Mouse (Mus musculus) intestine, postnatal 0 days (tissue): ENCODE measurements around the gene Sik1. TPM values are rescaled to one million over a fixed set of nuclear protein-coding genes. Genes with fewer than 3 reads are reported as not detected.

Source experiments
- ATAC-seq: fragments of 200-750 bp; cut with Nextera tagmentation; 2 replicates; pipeline ENCODE4 v1.8.0; 2017; ENCODE audit warnings: mild to moderate bottlenecking, moderate TSS enrichment, moderate library complexity
- H3K27ac ChIP-seq: fragments of 300-500 bp; sonication (generic); 2 replicates; pipeline ENCODE4 v1.5.1; 2014; ENCODE audit warnings: mild to moderate bottlenecking, low read depth, low read length, moderate library complexity
- H3K27me3 ChIP-seq: fragments of 300-500 bp; sonication (generic); replicated peaks from 2 replicates; pipeline ENCODE4 v1.6.1; 2014; ENCODE audit warnings: low read length, mixed read lengths; ENCODE audit not compliant: control insufficient read depth, insufficient read depth
- H3K36me3 ChIP-seq: fragments of 300-500 bp; sonication (generic); 2 replicates; pipeline ENCODE4 v1.6.1; 2014; ENCODE audit warnings: mild to moderate bottlenecking, moderate library complexity; ENCODE audit not compliant: control insufficient read depth, insufficient read depth
- H3K4me1 ChIP-seq: fragments of 300-500 bp; sonication (generic); replicated peaks from 2 replicates; pipeline ENCODE4 v1.6.1; 2014; ENCODE audit warnings: antibody characterized with exemption, low read length, mixed read lengths; ENCODE audit not compliant: control insufficient read depth, insufficient read depth
- H3K4me2 ChIP-seq: fragments of 300-500 bp; sonication (generic); replicated peaks from 2 replicates; pipeline ENCODE4 v1.6.1; 2014; ENCODE audit warnings: low read depth, mild to moderate bottlenecking, moderate library complexity
- H3K4me3 ChIP-seq: fragments of 300-500 bp; sonication (generic); 2 replicates; pipeline ENCODE4 v1.5.1; 2014; ENCODE audit warnings: low read depth, low read length
- H3K9ac ChIP-seq: fragments of 300-500 bp; sonication (generic); 2 replicates; pipeline ENCODE4 v1.6.1; 2014; ENCODE audit warnings: mild to moderate bottlenecking, low read depth, low read length
- H3K9me3 ChIP-seq: fragments of 300-500 bp; sonication (generic); 2 replicates; pipeline ENCODE4 v1.6.1; 2016; ENCODE audit warnings: mixed run types; ENCODE audit not compliant: control insufficient read depth
- CTCF ChIP-seq: sonication (generic); IDR thresholded peaks from 2 replicates; pipeline ENCODE4 v1.5.1; 2016; ENCODE audit warnings: low read depth, mild to moderate bottlenecking, control low read depth, antibody characterized with exemption, moderate library complexity
- WGBS: fragments of 180-500 bp; shearing (Covaris S2); extraction: QIAGEN DNeasy Blood & Tissue Kit; methylation state at CpG from one replicate; pipeline ENCODE4 v1.1.7; 2014; 5-methylcytosine and 5-hydroxymethylcytosine counted together
- polyA plus RNA-seq: library from polyadenylated mRNA; unstranded; fragments of >200 nt; fragmentation: Nextera tagmentation; extraction: Ambion mirVana; gene quantifications from 2 replicates; pipeline ENCODE4 v1.2.1, GENCODE M21; 2015

Sik1 gene
- polyA plus RNA-seq, 1 experiment from 2014 or later, result 2.9 TPM

DNA sequence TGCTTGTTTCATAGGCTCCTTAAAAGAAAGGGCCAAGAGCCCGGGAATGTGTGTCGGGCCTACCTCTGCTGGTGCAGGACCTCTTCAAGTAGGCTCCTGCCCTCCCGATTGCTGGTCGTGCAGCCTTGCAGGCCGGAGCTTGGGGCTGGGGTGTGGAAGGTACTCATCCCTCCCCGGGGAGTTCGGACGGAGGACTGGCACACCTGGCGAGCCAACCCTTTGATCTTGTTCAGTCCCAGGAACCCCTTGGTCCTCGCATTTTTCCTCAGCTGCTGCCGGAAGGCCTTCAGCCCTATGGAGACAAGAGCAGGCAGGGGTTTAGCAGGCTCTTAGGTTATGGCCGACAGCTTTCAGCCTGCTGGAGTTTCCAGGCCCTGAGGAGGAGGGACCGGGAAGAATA lies 8.6 kb downstream of the Sik1 start:
- H3K4me1 ChIP-seq, result 0 out of 2 replicates have a peak, but pooled peaks cover 4% of the 10 kb centered on the region
- H3K4me2 ChIP-seq, result no peak overlapping the region
- no peaks in the 10 kb centered on the region for H3K27me3 ChIP-seq
- H3K36me3 ChIP-seq, result peaks cover 71% of the 10 kb centered on the region
- H3K4me3 ChIP-seq, result no peak overlapping the region
- TF ChIP-seq CTCF, result no peak
- no peak overlapping the region for H3K9ac ChIP-seq
- no peak for ATAC-seq
- H3K27ac ChIP-seq, result no peak overlapping the region
- H3K9me3 ChIP-seq, result no peaks in the 10 kb centered on the region
- WGBS, result 90% methylated on average over 13 of the region's 13 CpGs

DNA sequence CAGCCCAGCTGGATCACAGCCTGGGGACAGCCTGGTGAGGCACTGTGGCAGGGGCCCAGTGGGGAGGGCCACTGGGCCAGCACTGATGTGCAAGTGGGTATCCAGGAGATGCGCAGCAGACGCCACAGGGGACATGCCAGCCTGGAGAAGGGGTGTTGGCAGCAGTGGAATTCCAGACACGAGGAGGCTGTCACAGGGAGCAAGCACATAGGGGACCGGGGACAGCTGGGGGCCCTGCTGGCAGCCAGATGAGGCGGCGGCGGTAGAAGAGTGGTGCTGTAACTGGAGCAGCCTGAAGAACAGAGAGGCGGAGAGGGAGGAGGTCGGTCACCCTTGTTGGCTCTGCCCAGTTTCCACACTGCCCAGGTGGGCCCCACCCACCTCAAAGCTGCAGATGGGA lies 9.3 kb downstream of the Sik1 start:
- Histone ChIP-seq H3K36me3 (peaks cover 71% of the 10 kb centered on the region), H3K4me1 (no peaks in the 10 kb centered on the region), H3K27ac (no peak overlapping the region), H3K4me3 (no peak overlapping the region), H3K9me3 (no peaks in the 10 kb centered on the region), H3K9ac (no peak overlapping the region), H3K27me3 (no peaks in the 10 kb centered on the region), H3K4me2 (no peak overlapping the region)
- ATAC-seq, result no peak
- no peak for TF ChIP-seq CTCF
- WGBS, result 91% methylated on average over 9 of the region's 9 CpGs

DNA sequence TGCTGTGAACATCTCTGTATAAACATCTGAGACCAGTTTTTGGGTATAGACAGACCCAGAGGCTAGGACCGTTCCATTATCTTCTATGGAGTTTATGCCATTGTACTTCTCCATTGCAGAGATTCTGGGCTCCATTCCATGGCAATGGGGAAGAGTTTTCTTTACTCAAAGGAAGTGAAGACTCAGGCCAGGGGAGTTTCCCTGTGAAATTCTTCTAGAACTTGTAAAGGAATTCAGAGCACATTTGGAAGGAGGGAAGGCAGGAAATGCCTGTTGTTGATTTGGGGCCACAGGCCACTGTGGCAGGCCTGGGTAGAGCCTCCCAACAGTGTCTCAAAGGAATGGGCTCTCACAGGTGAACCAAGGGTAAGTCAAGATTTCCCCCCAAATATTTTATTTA lies 11.7 kb downstream of the Sik1 start:
- H3K9me3 ChIP-seq, result no peaks in the 10 kb centered on the region
- TF ChIP-seq CTCF, result no peak
- no peak overlapping the region for H3K9ac ChIP-seq
- H3K27me3 ChIP-seq, result no peaks in the 10 kb centered on the region
- no peak overlapping the region for H3K4me2 ChIP-seq
- ATAC-seq, result no peak
- H3K36me3 ChIP-seq, result peaks cover 47% of the 10 kb centered on the region
- WGBS, result 61% methylated on average over 1 of the region's 1 CpGs
- no peaks in the 10 kb centered on the region for H3K4me1 ChIP-seq
- H3K27ac ChIP-seq, result no peak overlapping the region
- H3K4me3 ChIP-seq, result no peak overlapping the region

DNA sequence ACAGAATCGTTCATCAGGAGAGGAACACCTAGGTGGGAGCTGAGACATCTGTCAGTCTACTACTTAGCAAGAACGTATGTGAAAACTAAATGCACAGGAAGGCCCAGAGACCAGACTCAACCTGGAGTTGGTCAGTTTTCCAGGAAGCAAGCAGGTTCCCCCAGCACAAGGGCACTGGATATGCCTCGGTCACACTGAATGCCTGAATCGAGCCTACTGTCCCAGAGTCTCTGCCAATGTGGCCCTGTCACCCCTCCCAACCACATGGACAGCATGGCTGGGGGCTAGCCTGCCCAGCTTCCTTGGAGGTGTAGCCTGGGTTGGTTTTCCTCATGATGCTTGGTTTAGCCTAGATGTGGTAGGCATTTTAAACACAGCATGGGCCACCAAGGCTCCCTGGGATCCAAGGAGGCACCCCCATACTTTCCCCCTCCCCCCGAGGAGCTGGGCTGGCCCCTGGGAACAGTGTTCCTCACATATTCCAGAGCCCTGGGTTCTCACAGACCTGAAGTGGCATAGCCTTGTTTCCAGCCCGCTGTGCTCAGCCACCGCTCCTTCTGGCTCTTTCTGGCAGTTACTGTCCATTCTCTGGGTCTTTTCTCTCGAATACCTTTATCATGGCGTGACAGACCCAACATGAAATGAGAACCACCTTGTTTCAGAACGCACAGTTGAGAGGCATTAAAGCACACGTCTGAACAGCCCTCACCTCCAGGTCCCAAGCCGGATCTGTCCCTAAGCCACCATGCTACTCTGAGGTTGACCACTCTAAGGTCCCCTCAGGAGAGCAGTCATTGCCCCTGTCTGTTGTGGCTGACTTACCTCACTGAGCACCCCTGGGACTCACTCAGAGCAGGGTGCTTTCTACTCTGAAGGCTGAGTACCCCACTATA lies 12.4 kb downstream of the Sik1 start:
- no peak for ATAC-seq
- no peak overlapping the region for H3K9ac ChIP-seq
- no peak for TF ChIP-seq CTCF
- H3K4me1 ChIP-seq, result no peaks in the 10 kb centered on the region
- H3K9me3 ChIP-seq, result no peaks in the 10 kb centered on the region
- WGBS, result 87% methylated on average over 12 of the region's 12 CpGs
- H3K36me3 ChIP-seq, result peaks cover 42% of the 10 kb centered on the region
- H3K27ac ChIP-seq, result no peak overlapping the region
- H3K27me3 ChIP-seq, result no peaks in the 10 kb centered on the region
- H3K4me3 ChIP-seq, result no peak overlapping the region
- H3K4me2 ChIP-seq, result no peak overlapping the region

DNA sequence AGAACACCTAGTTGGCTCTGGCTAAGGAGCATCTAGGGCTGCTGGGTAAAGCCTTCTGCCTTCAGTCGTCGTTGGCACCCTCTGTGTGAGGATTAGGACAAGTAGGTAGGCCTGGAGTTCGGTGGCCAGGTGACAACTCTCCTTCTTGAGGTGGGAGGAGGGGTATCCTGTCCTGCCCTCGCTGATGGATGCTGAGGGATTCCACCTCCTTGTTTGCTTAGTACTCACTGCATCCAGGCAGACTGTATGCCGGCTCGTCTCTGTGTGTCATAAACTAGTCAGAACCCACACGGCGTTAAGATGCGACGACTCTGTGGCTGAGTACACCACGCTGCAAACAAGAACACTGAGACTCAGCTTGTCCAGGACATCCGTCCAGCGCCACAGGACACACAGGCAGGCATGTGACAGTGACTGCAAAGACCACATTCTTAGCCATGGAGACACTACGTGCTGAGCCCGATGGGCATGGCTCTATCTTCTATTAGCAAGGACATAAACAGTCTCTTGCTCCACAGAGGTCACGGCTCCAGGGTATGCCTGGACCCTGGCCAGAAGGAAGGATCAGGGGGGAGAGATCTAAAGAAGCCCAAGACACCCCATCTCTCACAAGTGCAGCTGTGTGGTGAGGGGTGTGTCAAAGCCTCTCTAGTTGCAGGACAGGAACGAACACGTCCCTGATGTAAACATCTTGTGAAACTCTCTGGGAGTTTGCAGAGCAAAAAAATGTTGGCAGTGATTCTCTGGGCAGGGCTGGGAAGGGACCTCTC lies 13.6 kb downstream of the Sik1 start:
- H3K9ac ChIP-seq, result no peak overlapping the region
- peak; percentile 25; the same call in 1 of the 2 replicates for ATAC-seq

DNA sequence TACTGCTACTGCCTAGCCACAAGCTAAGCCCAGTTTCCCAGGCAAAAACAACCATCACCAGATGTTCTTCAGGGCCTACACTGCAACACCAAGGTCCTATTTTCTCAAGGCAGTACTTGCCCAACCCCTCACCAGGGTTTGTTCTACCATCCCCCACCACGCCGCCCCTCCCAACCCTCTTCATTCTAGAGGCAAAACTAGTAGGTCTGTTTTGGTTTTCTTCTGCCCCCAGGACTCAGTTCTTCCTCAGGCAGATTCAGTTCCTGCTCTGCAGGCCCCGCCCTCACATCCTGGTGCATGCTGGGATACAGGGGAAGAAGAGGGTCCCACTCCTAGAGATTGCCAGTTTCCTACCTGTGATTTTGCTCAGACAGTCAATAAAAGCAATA lies 14.2 kb downstream of the Sik1 start:
- no peaks in the 10 kb centered on the region for H3K9me3 ChIP-seq
- H3K4me2 ChIP-seq, result 0 out of 2 replicates have a peak overlapping the region, but pooled peaks have one; percentile 6
- H3K9ac ChIP-seq, result no peak overlapping the region
- H3K4me3 ChIP-seq, result no peak overlapping the region
- H3K27me3 ChIP-seq, result no peaks in the 10 kb centered on the region
- no peaks in the 10 kb centered on the region for H3K4me1 ChIP-seq
- 91% methylated on average over 3 of the region's 3 CpGs for whole genome bisulfite sequencing
- no peak overlapping the region for H3K27ac ChIP-seq
- ATAC-seq, result no peak
- peaks cover 25% of the 10 kb centered on the region for H3K36me3 ChIP-seq
- TF ChIP-seq CTCF, result no peak

More for the DNA sequence above, 13.6 kb downstream of the Sik1 start:
- TF ChIP-seq CTCF, result no peak
- H3K27me3 ChIP-seq, result no peaks in the 10 kb centered on the region
- peak overlapping the region; percentile 6; the same call in 1 of the 2 replicates for H3K4me2 ChIP-seq
- no peaks in the 10 kb centered on the region for H3K9me3 ChIP-seq
- no peak overlapping the region for H3K4me3 ChIP-seq
- no peaks in the 10 kb centered on the region for H3K4me1 ChIP-seq
- H3K27ac ChIP-seq, result no peak overlapping the region
- peaks cover 30% of the 10 kb centered on the region for H3K36me3 ChIP-seq
- 26% methylated on average over 18 of the region's 18 CpGs for WGBS
